Mouse (Mus musculus) E14TG2a.4 (cell line): ENCODE data around the gene 4930426L09Rik.

Experiments used
- H3K27me3 ChIP-seq: 2 replicates; pipeline ENCODE4 v1.6.1; 2014; ENCODE audit warnings: low read length, control low read depth; ENCODE audit not compliant: insufficient read depth
- H3K36me3 ChIP-seq: 2 replicates; pipeline ENCODE4 v1.6.1; 2014; ENCODE audit warnings: low read length, control low read depth; ENCODE audit not compliant: insufficient read depth
- H3K4me1 ChIP-seq: replicated peaks from 2 replicates; pipeline ENCODE4 v1.6.1; 2014; ENCODE audit warnings: low read depth, low read length, control low read depth
- H3K4me3 ChIP-seq: replicated peaks from 2 replicates; pipeline ENCODE4 v1.5.1; 2014; ENCODE audit warnings: mild to moderate bottlenecking, low read length
- H3K9me3 ChIP-seq: 2 replicates; pipeline ENCODE4 v1.6.1; 2014; ENCODE audit warnings: low read length, control low read depth
- CTCF ChIP-seq: conservative IDR thresholded peaks from 2 replicates; pipeline ENCODE4 v1.5.1; 2014; ENCODE audit warnings: low read length
- NANOG ChIP-seq: IDR thresholded peaks from 2 replicates; pipeline ENCODE4 v1.6.1; 2014; ENCODE audit warnings: borderline replicate concordance, low read length, mixed read lengths
- POU5F1 ChIP-seq: IDR thresholded peaks from 2 replicates; pipeline ENCODE4 v1.6.1; 2014; ENCODE audit warnings: low read length, borderline replicate concordance

Gene 4930426L09Rik

DNA sequence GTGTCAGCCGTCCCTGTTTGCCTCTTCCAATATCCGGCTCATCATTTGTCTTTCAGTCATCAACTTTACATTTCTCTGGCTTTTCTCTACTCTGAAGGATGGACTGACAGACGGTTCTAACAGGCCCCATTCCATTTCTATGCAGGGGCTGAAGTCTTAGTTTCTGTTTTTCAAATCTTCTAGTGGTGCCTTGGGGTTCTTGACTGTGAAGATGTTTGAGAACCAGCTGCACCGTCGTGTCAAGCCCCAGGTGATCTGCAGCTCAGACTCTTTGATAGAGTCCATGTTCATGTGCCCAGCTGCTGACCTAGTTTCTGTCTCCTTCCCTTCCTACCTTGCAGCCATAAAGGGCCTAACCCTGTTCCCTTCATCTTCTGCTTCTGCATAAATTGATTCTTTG is 18.2 kb downstream of the 4930426L09Rik start:
- H3K4me3 ChIP-seq = no peak overlapping the region
- no peaks in the 10 kb centered on the region for H3K27me3 ChIP-seq
- peaks cover 21% of the 10 kb centered on the region for H3K4me1 ChIP-seq
- no peak for TF ChIP-seq POU5F1
- TF ChIP-seq NANOG = no peak
- TF ChIP-seq CTCF = no peak
- H3K9me3 ChIP-seq = no peaks in the 10 kb centered on the region
- no peaks in the 10 kb centered on the region for H3K36me3 ChIP-seq

- peaks cover 19% of the 10 kb centered on the region for H3K4me1 ChIP-seq
- TF ChIP-seq NANOG (no peak), CTCF (no peak), POU5F1 (no peak)
- no peak overlapping the region for H3K4me3 ChIP-seq
- H3K36me3 ChIP-seq = no peaks in the 10 kb centered on the region
- H3K27me3 ChIP-seq = no peaks in the 10 kb centered on the region
- no peaks in the 10 kb centered on the region for H3K9me3 ChIP-seq
Observed at GRCm38 (mm10) chr2:19016839-19017238, 18.7 kb downstream of the 4930426L09Rik start.

DNA sequence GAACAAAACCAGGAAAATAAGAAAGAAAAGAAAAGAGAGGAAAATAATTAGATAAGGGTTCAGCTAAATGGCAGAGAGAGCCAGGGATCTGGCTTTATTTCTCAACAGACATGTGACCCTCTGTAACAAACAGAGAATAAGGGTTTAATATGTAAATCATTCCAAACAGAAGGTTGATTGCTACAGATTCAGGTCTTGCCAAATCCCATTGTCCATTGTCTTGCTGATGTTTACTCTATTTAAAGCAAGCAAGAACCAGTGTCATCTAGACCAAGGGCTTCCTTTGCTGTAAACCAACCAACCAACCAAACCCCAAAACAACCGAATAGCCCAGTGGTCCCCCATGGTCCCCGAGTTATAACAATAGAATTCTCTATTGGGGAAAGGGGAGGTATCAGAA is 19.9 kb downstream of the 4930426L09Rik start:
- no peaks in the 10 kb centered on the region for H3K27me3 ChIP-seq
- H3K4me3 ChIP-seq = no peak overlapping the region
- no peak for TF ChIP-seq CTCF
- TF ChIP-seq NANOG = peak; percentile 49; the same call in 1 of the 2 replicates
- no peak for TF ChIP-seq POU5F1
- H3K36me3 ChIP-seq = no peaks in the 10 kb centered on the region
- H3K4me1 ChIP-seq = peaks cover 19% of the 10 kb centered on the region
- no peaks in the 10 kb centered on the region for H3K9me3 ChIP-seq

- Histone ChIP-seq H3K36me3 (no peaks in the 10 kb centered on the region), H3K9me3 (no peaks in the 10 kb centered on the region), H3K4me3 (no peak overlapping the region), H3K4me1 (peaks cover 4% of the 10 kb centered on the region; the same call in 1 of the 2 replicates), H3K27me3 (no peaks in the 10 kb centered on the region)
- no peak for TF ChIP-seq POU5F1
- TF ChIP-seq CTCF = no peak
Observed at GRCm38 (mm10) chr2:19024807-19025206, 26.7 kb downstream of the 4930426L09Rik start.

DNA sequence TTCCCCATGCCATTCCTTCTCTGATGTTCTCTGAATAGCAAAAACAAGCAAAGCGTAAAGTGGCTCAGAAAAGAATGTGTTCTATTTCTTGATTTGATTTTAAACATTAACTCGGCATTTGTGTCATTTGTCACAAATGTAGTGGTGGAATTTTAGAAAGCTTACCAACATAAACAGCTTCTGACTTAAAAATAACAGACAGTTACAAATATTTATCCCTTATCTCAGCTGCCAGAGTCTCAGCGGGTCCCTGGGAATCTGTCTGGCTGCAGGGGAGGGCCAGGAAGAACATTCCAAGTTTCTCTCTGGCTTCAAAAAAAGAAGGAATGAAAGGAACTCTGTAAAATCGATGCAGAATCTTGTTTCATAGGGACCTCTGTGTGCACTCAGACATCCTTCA is 39.3 kb downstream of the 4930426L09Rik start:
- Histone ChIP-seq H3K4me1 (no peaks in the 10 kb centered on the region), H3K27me3 (peaks cover 4% of the 10 kb centered on the region; the same call in 1 of the 2 replicates)

GRCm38 (mm10) chr2:19037907-19038570 is 39.9 kb downstream of the 4930426L09Rik start:
- no peak for TF ChIP-seq NANOG
- no peak for TF ChIP-seq POU5F1
- no peak for TF ChIP-seq CTCF
- Histone ChIP-seq H3K36me3 (no peaks in the 10 kb centered on the region), H3K27me3 (peaks cover 4% of the 10 kb centered on the region; the same call in 1 of the 2 replicates), H3K4me1 (no peaks in the 10 kb centered on the region), H3K9me3 (no peaks in the 10 kb centered on the region), H3K4me3 (no peak overlapping the region)

More for the DNA sequence above, 39.3 kb downstream of the 4930426L09Rik start:
- Histone ChIP-seq H3K36me3 (no peaks in the 10 kb centered on the region), H3K9me3 (no peaks in the 10 kb centered on the region), H3K4me3 (no peak overlapping the region)
- TF ChIP-seq NANOG = no peak
- TF ChIP-seq CTCF = no peak
- no peak for TF ChIP-seq POU5F1

GRCm38 (mm10) chr2:19048225-19048624 is 50.1 kb downstream of the 4930426L09Rik start:
- Histone ChIP-seq H3K27me3 (no peaks in the 10 kb centered on the region), H3K9me3 (no peaks in the 10 kb centered on the region), H3K4me3 (no peak overlapping the region), H3K36me3 (no peaks in the 10 kb centered on the region), H3K4me1 (no peaks in the 10 kb centered on the region)
- TF ChIP-seq NANOG = no peak
- no peak for TF ChIP-seq CTCF
- TF ChIP-seq POU5F1 = no peak

DNA sequence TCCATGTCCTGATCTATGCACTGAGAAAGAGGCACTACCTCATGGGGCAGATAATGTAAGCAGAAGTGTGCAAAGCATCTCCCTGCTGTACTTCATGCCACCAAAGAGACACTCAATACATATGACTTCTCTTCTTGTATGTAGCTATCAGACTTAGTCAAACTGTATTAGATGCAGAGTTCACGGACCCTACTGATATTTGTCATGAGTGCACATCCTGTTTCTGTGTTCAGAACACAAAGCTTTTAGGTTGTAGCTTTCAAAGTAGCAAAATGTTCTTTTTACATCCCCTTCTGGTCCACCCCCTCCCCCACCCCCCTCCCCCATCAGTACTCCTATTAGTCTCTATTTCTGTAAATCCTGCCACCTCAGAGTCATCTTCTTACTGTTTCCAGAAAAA is 51.2 kb downstream of the 4930426L09Rik start:
- Histone ChIP-seq H3K27me3 (no peaks in the 10 kb centered on the region), H3K9me3 (no peaks in the 10 kb centered on the region), H3K4me1 (no peaks in the 10 kb centered on the region), H3K4me3 (no peak overlapping the region), H3K36me3 (no peaks in the 10 kb centered on the region)
- TF ChIP-seq NANOG = no peak
- TF ChIP-seq POU5F1 = no peak
